Mouse (Mus musculus) hindbrain, postnatal 0 days (tissue): ENCODE measurements around the gene Tcn2. TPM values are rescaled to one million over a fixed set of nuclear protein-coding genes. Genes with fewer than 3 reads are reported as not detected.
"Not testable (repeated sequence)": the region's sequence is repeated elsewhere in the genome, so short reads cannot be mapped to it uniquely, and the experiment has no call there.

Source experiments
- ATAC-seq: fragments of 200-750 bp; cut with Nextera tagmentation; 2 replicates; pipeline ENCODE4 v1.8.0; 2017; ENCODE audit warnings: mild to moderate bottlenecking, moderate TSS enrichment, moderate library complexity
- DNase-seq: peaks from one replicate; pipeline ENCODE4 v3.0.0-alpha.2; 2015; ENCODE audit warnings: low spot score
- H3K27ac ChIP-seq: fragments of 300-500 bp; sonication (generic); 2 replicates; pipeline ENCODE4 v1.5.1; 2014; ENCODE audit warnings: mild to moderate bottlenecking
- H3K27me3 ChIP-seq: fragments of 300-500 bp; sonication (generic); 2 replicates; pipeline ENCODE4 v1.6.1; 2014; ENCODE audit warnings: low read length, mixed read lengths; ENCODE audit not compliant: insufficient read depth
- H3K36me3 ChIP-seq: fragments of 300-500 bp; sonication (generic); 2 replicates; pipeline ENCODE4 v1.6.1; 2014; ENCODE audit warnings: low read length, mixed read lengths; ENCODE audit not compliant: insufficient read depth
- H3K4me1 ChIP-seq: fragments of 300-500 bp; sonication (generic); 2 replicates; pipeline ENCODE4 v1.6.1; 2014; ENCODE audit warnings: antibody characterized with exemption, low read length, mixed read lengths; ENCODE audit not compliant: insufficient read depth
- H3K4me2 ChIP-seq: fragments of 300-500 bp; sonication (generic); 2 replicates; pipeline ENCODE4 v1.6.1; 2014; ENCODE audit warnings: low read depth, mild to moderate bottlenecking, low read length, moderate library complexity, mixed read lengths
- H3K4me3 ChIP-seq: fragments of 300-500 bp; sonication (generic); 2 replicates; pipeline ENCODE4 v1.5.1; 2014; ENCODE audit warnings: low read length
- H3K9ac ChIP-seq: fragments of 300-500 bp; sonication (generic); replicated peaks from 2 replicates; pipeline ENCODE4 v1.6.1; 2014; ENCODE audit warnings: mild to moderate bottlenecking, low read length, moderate library complexity, mixed read lengths
- H3K9me3 ChIP-seq: fragments of 300-500 bp; sonication (generic); 2 replicates; pipeline ENCODE4 v1.6.1; 2016; ENCODE audit warnings: low read length, mixed read lengths
- CTCF ChIP-seq: IDR thresholded peaks from 2 replicates; pipeline ENCODE4 v1.5.1; 2016; ENCODE audit warnings: antibody characterized with exemption, control low read depth, low read depth
- WGBS: fragments of 180-500 bp; shearing (Covaris S2); extraction: QIAGEN DNeasy Blood & Tissue Kit; methylation state at CpG from one replicate; pipeline ENCODE4 v1.1.7; 2014; 5-methylcytosine and 5-hydroxymethylcytosine counted together
- polyA plus RNA-seq: library from polyadenylated mRNA; unstranded; fragments of >200 nt; fragmentation: Nextera tagmentation; extraction: Ambion mirVana; gene quantifications from 2 replicates; pipeline ENCODE4 v1.2.1, GENCODE M21; 2015
- total RNA-seq: library from RNA; depleted of rRNA; stranded (reverse); fragments of >200 nt; gene quantifications from 2 replicates; pipeline ENCODE4 v1.2.3, GENCODE M21; 2014

The Tcn2 gene
- total and polyA plus RNA-seq, 2 experiments from 2014 or later: 29.3 to 39.4 TPM

DNA sequence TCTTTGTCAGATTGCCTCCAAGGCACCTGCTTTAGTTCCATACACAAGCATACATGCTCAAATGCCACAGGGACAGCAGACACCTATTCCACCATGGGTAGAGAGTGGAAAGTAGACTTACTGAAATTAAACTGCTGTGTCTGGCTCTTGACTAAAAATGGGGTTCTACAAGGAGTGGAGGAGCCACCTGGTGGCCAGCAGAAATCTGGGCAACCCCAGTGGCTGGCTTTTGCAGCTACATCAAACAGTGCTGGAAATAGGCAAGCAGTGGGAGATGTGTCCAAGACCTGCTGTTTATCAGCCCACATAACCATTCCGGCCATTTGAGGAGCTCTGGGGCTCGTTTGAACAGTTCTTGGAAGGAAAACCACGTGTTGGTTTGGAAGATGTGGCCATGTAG lies 37.9 kb upstream of the Tcn2 start:
- DNase-seq (peak; percentile 41), ATAC-seq (no peak)
- Histone ChIP-seq H3K9ac (no peak overlapping the region), H3K9me3 (no peaks in the 10 kb centered on the region), H3K36me3 (peaks cover 51% of the 10 kb centered on the region), H3K27me3 (no peaks in the 10 kb centered on the region), H3K4me1 (peaks cover 3% of the 10 kb centered on the region; the same call in 1 of the 2 replicates), H3K4me2 (no peak overlapping the region), H3K27ac (no peak overlapping the region), H3K4me3 (no peak overlapping the region)
- peak; percentile 57 for TF ChIP-seq CTCF
- WGBS: 80% methylated on average over 3 of the region's 3 CpGs

DNA sequence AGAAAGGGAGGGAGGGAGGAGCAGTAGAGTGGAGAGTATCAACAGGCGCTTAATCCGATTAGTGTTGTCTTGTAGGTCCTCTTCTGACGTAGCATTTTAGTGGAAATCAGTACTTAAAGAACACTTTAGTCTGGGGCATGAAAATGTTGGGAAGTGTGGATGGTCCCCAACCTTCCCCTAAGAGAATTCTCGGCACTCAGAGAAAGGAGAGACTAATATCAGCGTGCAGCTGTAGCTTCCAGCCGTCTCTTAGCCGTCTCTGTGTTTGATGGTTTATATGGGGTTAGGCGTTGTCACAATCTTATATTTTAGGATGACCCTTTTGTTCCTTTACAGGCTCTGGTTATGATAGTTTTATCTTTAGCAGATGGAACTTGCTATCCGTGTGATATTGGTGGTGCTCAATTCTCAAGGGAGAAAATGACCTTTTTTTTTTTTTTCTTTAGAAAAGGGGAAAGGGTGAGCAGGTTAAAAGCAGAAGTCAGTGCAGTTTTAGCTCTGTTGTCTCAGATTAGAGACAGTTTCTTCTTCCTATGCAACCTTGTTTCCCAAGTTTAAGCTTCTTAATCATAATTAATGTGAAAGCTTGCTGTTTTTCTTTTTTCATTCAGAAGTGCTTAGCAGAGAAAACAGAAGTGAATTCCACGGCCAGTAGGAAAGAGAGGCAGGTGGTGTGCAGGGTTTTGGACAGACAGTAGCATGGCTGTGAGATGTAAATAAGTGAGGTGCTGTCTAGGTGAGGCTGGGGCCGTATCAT lies 32.6 kb upstream of the Tcn2 start:
- no peaks in the 10 kb centered on the region for H3K9me3 ChIP-seq
- H3K4me3 ChIP-seq: peak overlapping the region; percentile 81
- peak overlapping the region; percentile 88 for H3K4me2 ChIP-seq
- 0 out of 2 replicates have a peak, but pooled peaks cover 4% of the 10 kb centered on the region for H3K36me3 ChIP-seq
- H3K27ac ChIP-seq: peak overlapping the region; percentile 65; the same call in 1 of the 2 replicates
- H3K4me1 ChIP-seq: peaks cover 4% of the 10 kb centered on the region; the same call in 1 of the 2 replicates
- WGBS: 17% methylated on average over 11 of the region's 11 CpGs
- H3K27me3 ChIP-seq: no peaks in the 10 kb centered on the region
- peak overlapping the region; percentile 71 for H3K9ac ChIP-seq
- no peak for TF ChIP-seq CTCF
- DNase-seq: no peak
- peak; percentile 16; the same call in 1 of the 2 replicates for ATAC-seq

DNA sequence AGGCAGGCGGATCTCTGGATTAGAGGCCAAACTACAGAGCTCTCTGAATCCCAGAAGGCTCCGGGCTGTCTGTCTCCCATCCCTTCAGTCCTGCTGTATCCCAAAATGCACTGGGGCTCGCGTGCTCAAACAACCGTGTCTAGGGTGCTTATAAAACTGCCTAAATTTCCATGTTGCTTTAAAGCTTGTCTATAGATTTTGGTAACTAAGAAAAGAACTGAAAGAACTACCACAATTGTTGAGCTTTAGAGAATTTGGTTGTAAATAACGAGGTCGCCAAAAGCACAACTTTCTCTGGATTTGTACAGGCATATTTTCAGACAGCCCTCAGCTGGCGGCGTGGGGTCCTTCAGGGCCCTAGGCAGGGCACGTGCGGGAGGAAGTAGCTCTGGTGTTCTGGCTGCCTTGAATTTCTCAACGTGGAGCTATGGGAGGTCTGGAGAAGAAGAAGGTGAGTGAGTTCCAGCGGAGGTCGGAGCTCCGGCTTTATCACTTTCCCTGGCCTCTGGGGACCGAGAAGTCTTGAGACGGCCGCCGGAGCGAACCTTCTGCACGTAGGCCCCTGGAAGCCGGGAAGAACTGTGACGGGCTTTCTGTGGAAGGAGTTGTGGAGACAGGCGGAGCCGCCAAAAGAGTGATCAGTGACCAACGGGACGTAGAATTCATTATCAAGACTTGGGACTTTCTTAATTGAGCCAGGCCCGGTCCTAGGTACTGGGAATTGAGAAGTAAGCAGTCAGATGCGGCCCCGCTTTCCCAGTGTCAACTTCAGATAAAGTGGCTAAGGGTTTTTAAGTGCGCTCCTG lies 31.9 kb upstream of the Tcn2 start, which contains the start of gene Pes1:
Gene Pes1, plus strand, starts transcription at position 366 of the 806 bp plus-strand sequence.
- DNase-seq: peak; percentile 93
- Histone ChIP-seq H3K4me3 (peak within 1 kb of the TSS; percentile 81), H3K27me3 (no peaks in the 10 kb centered on the region), H3K27ac (peak within 1 kb of the TSS; percentile 65), H3K9ac (peak within 1 kb of the TSS; percentile 71), H3K4me1 (peaks cover 4% of the 10 kb centered on the region; the same call in 1 of the 2 replicates), H3K4me2 (peak within 1 kb of the TSS; percentile 88), H3K9me3 (no peaks in the 10 kb centered on the region), H3K36me3 (no peaks in the 10 kb centered on the region)
- peak; percentile 16; the same call in 1 of the 2 replicates for TF ChIP-seq CTCF
- under 1% methylated on average over 31 of the region's 31 CpGs for WGBS
- peak; percentile 96 for ATAC-seq

DNA sequence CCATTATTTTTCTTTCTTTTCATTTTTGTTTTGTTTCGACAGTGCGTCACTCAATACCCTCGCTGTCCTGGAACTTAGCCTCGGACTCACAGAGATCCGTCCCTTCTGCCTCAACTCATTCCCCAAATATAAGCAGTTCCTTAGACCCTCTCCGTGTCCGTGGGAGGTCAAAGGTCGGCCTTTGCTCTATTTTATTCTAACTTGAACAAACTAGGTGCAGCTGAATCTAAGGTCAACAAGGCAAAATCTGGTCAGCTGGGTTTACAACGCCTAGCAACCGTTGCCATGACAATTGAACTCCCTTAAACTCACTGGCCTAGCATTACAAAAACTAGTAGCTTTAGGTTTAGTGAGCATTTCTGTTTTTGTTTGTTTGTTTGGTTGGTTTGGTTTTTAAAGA lies 31.2 kb upstream of the Tcn2 start:
- no peaks in the 10 kb centered on the region for H3K36me3 ChIP-seq
- H3K27me3 ChIP-seq: no peaks in the 10 kb centered on the region
- H3K9ac ChIP-seq: no peak overlapping the region
- no peaks in the 10 kb centered on the region for H3K9me3 ChIP-seq
- peaks cover 4% of the 10 kb centered on the region; the same call in 1 of the 2 replicates for H3K4me1 ChIP-seq
- H3K27ac ChIP-seq: peak overlapping the region; percentile 65
- peak overlapping the region; percentile 88 for H3K4me2 ChIP-seq
- ATAC-seq: no peak; the same call in 1 of the 2 replicates
- DNase-seq: no peak
- 79% methylated on average over 10 of the region's 10 CpGs for WGBS
- TF ChIP-seq CTCF: no peak
- peak overlapping the region; percentile 81 for H3K4me3 ChIP-seq

DNA sequence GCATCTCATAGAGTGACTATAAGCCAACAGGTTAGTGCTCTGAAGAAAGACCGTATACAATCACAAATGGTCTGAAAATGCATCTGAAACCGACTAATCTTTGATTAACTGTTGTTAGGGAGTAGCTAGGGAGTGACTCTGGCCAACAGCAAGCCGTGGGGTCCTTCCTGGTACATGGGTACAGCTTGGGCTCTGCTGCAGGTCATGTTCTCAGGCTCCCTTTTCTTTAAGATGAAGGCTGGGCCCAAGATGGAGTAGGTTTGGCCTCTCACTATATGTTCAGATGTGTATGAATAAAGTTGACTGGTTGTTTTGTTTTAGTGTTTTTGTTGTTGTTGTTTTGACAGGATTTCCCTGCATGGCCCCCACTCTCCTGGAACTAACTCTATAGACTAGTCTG lies 29.8 kb upstream of the Tcn2 start:
- H3K27me3 ChIP-seq: no peaks in the 10 kb centered on the region
- no peak overlapping the region for H3K4me3 ChIP-seq
- WGBS: 76% methylated on average over 3 of the region's 3 CpGs
- peaks cover 4% of the 10 kb centered on the region; the same call in 1 of the 2 replicates for H3K4me1 ChIP-seq
- ATAC-seq: no peak
- no peak for TF ChIP-seq CTCF
- H3K27ac ChIP-seq: no peak overlapping the region
- H3K4me2 ChIP-seq: no peak overlapping the region
- no peak overlapping the region for H3K9ac ChIP-seq
- no peak for DNase-seq
- H3K9me3 ChIP-seq: no peaks in the 10 kb centered on the region
- H3K36me3 ChIP-seq: no peaks in the 10 kb centered on the region

DNA sequence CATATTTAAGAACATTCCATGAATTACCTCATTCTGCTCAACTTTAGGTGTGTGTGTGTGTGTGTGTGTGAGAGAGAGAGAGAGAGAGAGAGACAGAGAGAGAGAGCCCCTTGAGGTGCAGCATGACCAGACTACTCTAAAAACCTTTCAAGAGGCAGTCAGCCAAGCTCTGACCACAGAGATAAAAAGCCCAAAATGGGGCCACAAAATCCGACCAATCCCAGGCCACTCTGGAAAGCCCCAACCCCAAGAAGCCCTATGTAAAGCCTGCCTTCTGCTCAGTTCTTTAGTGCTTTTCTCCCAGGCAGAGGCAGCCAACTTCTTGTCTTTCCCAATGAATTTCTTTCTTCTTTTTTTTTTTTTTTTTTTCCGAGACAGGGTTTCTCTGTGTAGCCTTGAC lies 28.9 kb upstream of the Tcn2 start:
- H3K4me1 ChIP-seq: peaks cover 4% of the 10 kb centered on the region; the same call in 1 of the 2 replicates
- H3K36me3 ChIP-seq: no peaks in the 10 kb centered on the region
- WGBS: 91% methylated on average over 2 of the region's 2 CpGs
- no peak overlapping the region for H3K4me2 ChIP-seq
- no peak for TF ChIP-seq CTCF
- H3K4me3 ChIP-seq: no peak overlapping the region
- no peak overlapping the region for H3K9ac ChIP-seq
- DNase-seq (no peak), ATAC-seq (no peak)
- no peaks in the 10 kb centered on the region for H3K27me3 ChIP-seq
- H3K9me3 ChIP-seq: no peaks in the 10 kb centered on the region
- H3K27ac ChIP-seq: no peak overlapping the region

DNA sequence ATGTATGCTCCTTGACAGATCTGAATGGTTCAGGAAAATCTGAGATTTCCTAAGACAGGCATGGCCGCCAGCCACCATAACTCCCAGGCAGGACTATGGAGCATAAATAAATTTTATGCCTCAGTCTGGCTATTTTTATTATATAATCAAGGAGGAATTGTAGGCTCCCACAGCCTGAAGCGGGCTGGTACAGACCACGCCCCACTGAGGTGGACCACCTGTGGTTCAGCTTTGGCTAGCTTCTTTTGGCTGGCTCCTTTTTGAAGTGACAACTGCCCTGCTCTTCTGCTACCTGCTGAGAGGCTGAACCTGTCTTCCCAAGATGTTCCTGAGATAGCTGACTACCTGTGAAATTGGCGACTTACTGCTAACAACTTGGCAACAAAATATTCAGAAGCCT lies 23.4 kb upstream of the Tcn2 start:
- H3K9me3 ChIP-seq, H3K27ac ChIP-seq, H3K4me1 ChIP-seq, H3K4me2 ChIP-seq, H3K36me3 ChIP-seq, ATAC-seq, H3K27me3 ChIP-seq, H3K9ac ChIP-seq, H3K4me3 ChIP-seq, DNase-seq: not testable (repeated sequence)
- WGBS: 80% methylated on average over 4 of the region's 4 CpGs

DNA sequence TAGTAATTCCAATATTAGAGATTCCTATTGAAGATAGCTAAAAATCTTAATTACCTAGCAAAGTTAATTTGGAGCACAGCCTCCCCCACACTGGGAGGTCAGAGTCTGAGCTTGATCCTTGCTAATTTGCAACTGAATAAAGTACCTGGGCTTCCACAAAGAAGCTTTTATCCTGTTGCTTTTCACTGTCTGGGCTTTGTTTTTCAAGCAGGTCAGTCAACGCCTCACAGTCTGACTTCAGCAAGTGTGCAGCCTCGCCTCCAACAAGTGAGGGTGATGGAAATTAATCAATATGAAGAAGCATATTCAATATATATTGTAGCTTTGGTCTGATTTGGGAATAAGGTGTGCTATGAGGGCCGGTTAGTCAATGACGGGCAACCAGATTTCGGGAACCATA lies 22.9 kb upstream of the Tcn2 start:
- H3K4me2 ChIP-seq, H3K27ac ChIP-seq, H3K27me3 ChIP-seq, H3K9ac ChIP-seq, H3K9me3 ChIP-seq, ATAC-seq, H3K36me3 ChIP-seq, H3K4me3 ChIP-seq, DNase-seq, H3K4me1 ChIP-seq: not testable (repeated sequence)
- 76% methylated on average over 5 of the region's 5 CpGs for WGBS
